Mouse (Mus musculus): ENCODE results near the gene S100a8. TPM values are rescaled to one million over a fixed set of nuclear protein-coding genes. Genes with fewer than 3 reads are reported as not detected.

Gene S100a8
- 4.8 and 5.3 TPM in 2 replicates for polyA plus RNA-seq (2014; fragmentation: Nextera tagmentation; extraction: Ambion mirVana)

GRCm38 (mm10) chr3:90668846-90669245 lies at the start of gene S100a8:
TSS of gene S100a8 (plus strand) at chr3:90668978.
- Histone ChIP-seq H3K9me3 (ENCODE audit: control insufficient read depth, low read length) (no peaks in the 10 kb centered on the region), H3K4me1 (ENCODE audit: control insufficient read depth, insufficient read depth, low read length) (no peaks in the 10 kb centered on the region), H3K4me2 (ENCODE audit: low read depth) (no peak within 1 kb of the TSS), H3K36me3 (ENCODE audit: control insufficient read depth, insufficient read depth, low read length) (no peaks in the 10 kb centered on the region), H3K27me3 (ENCODE audit: control insufficient read depth, insufficient read depth, low read length) (no peaks in the 10 kb centered on the region), H3K9ac (ENCODE audit: low read length) (no peak within 1 kb of the TSS), H3K4me3 (ENCODE audit: low read depth, low read length) (no peak within 1 kb of the TSS), H3K27ac (ENCODE audit: low read depth, low read length) (no peak within 1 kb of the TSS)
- no peak for ATAC-seq (ENCODE audit: insufficient read depth, low FRiP score, low TSS enrichment)
- DNase-seq (ENCODE audit: low spot score), result no peak
- WGBS, result 84% methylated on average over 8 of the region's 8 CpGs

- Histone ChIP-seq H3K36me3 (ENCODE audit: control insufficient read depth, insufficient read depth, low read length) (no peaks in the 10 kb centered on the region), H3K9ac (ENCODE audit: low read length) (no peak overlapping the region), H3K4me2 (ENCODE audit: low read depth) (no peak overlapping the region), H3K4me1 (ENCODE audit: control insufficient read depth, insufficient read depth, low read length) (peaks cover 6% of the 10 kb centered on the region), H3K27ac (ENCODE audit: low read depth, low read length) (no peak overlapping the region), H3K27me3 (ENCODE audit: control insufficient read depth, insufficient read depth, low read length) (no peaks in the 10 kb centered on the region), H3K9me3 (ENCODE audit: control insufficient read depth, low read length) (no peaks in the 10 kb centered on the region), H3K4me3 (ENCODE audit: low read depth, low read length) (no peak overlapping the region)
- WGBS, result 61% methylated on average over 7 of the region's 7 CpGs
- ATAC-seq (ENCODE audit: insufficient read depth, low FRiP score, low TSS enrichment) (no peak), DNase-seq (ENCODE audit: low spot score) (no peak)
Observed at GRCm38 (mm10) chr3:90621552-90621951, 47.2 kb upstream of the S100a8 start.

GRCm38 (mm10) chr3:90623435-90624071 lies 45.2 kb upstream of the S100a8 start:
- no peak overlapping the region for H3K4me3 ChIP-seq (ENCODE audit: low read depth, low read length)
- H3K4me2 ChIP-seq (ENCODE audit: low read depth), result no peak overlapping the region
- no peak overlapping the region for H3K9ac ChIP-seq (ENCODE audit: low read length)
- H3K27ac ChIP-seq (ENCODE audit: low read depth, low read length), result no peak overlapping the region
- no peaks in the 10 kb centered on the region for H3K9me3 ChIP-seq (ENCODE audit: control insufficient read depth, low read length)
- peaks cover 6% of the 10 kb centered on the region for H3K4me1 ChIP-seq (ENCODE audit: control insufficient read depth, insufficient read depth, low read length)
- 13% methylated on average over 2 of the region's 2 CpGs for WGBS
- peak; percentile 58 for ATAC-seq (ENCODE audit: insufficient read depth, low FRiP score, low TSS enrichment)
- H3K36me3 ChIP-seq (ENCODE audit: control insufficient read depth, insufficient read depth, low read length), result no peaks in the 10 kb centered on the region
- H3K27me3 ChIP-seq (ENCODE audit: control insufficient read depth, insufficient read depth, low read length), result no peaks in the 10 kb centered on the region
- DNase-seq (ENCODE audit: low spot score), result peak; percentile 43

GRCm38 (mm10) chr3:90625496-90625895 lies 43.3 kb upstream of the S100a8 start:
- 75% methylated on average over 5 of the region's 5 CpGs for WGBS
- Histone ChIP-seq H3K9me3 (ENCODE audit: control insufficient read depth, low read length) (no peaks in the 10 kb centered on the region), H3K4me2 (ENCODE audit: low read depth) (no peak overlapping the region), H3K27me3 (ENCODE audit: control insufficient read depth, insufficient read depth, low read length) (no peaks in the 10 kb centered on the region), H3K4me1 (ENCODE audit: control insufficient read depth, insufficient read depth, low read length) (peaks cover 6% of the 10 kb centered on the region), H3K36me3 (ENCODE audit: control insufficient read depth, insufficient read depth, low read length) (no peaks in the 10 kb centered on the region), H3K9ac (ENCODE audit: low read length) (no peak overlapping the region), H3K27ac (ENCODE audit: low read depth, low read length) (no peak overlapping the region), H3K4me3 (ENCODE audit: low read depth, low read length) (no peak overlapping the region)
- DNase-seq (ENCODE audit: low spot score) (no peak), ATAC-seq (ENCODE audit: insufficient read depth, low FRiP score, low TSS enrichment) (no peak)

- Histone ChIP-seq H3K27ac (ENCODE audit: low read depth, low read length) (no peak overlapping the region), H3K9me3 (ENCODE audit: control insufficient read depth, low read length) (no peaks in the 10 kb centered on the region), H3K4me3 (ENCODE audit: low read depth, low read length) (no peak overlapping the region), H3K9ac (ENCODE audit: low read length) (no peak overlapping the region), H3K4me1 (ENCODE audit: control insufficient read depth, insufficient read depth, low read length) (peaks cover 6% of the 10 kb centered on the region), H3K4me2 (ENCODE audit: low read depth) (no peak overlapping the region), H3K36me3 (ENCODE audit: control insufficient read depth, insufficient read depth, low read length) (no peaks in the 10 kb centered on the region), H3K27me3 (ENCODE audit: control insufficient read depth, insufficient read depth, low read length) (no peaks in the 10 kb centered on the region)
- ATAC-seq (ENCODE audit: insufficient read depth, low FRiP score, low TSS enrichment) (no peak), DNase-seq (ENCODE audit: low spot score) (no peak)
- 85% methylated on average over 9 of the region's 9 CpGs for WGBS
Observed at GRCm38 (mm10) chr3:90626266-90627021, 42.3 kb upstream of the S100a8 start.

- WGBS, result 93% methylated on average over 5 of the region's 5 CpGs
- H3K4me2 ChIP-seq (ENCODE audit: low read depth), result no peak overlapping the region
- H3K4me3 ChIP-seq (ENCODE audit: low read depth, low read length), result no peak overlapping the region
- no peak overlapping the region for H3K9ac ChIP-seq (ENCODE audit: low read length)
- H3K27me3 ChIP-seq (ENCODE audit: control insufficient read depth, insufficient read depth, low read length), result no peaks in the 10 kb centered on the region
- H3K27ac ChIP-seq (ENCODE audit: low read depth, low read length), result no peak overlapping the region
- no peaks in the 10 kb centered on the region for H3K36me3 ChIP-seq (ENCODE audit: control insufficient read depth, insufficient read depth, low read length)
- no peaks in the 10 kb centered on the region for H3K9me3 ChIP-seq (ENCODE audit: control insufficient read depth, low read length)
- peaks cover 6% of the 10 kb centered on the region for H3K4me1 ChIP-seq (ENCODE audit: control insufficient read depth, insufficient read depth, low read length)
- no peak for DNase-seq (ENCODE audit: low spot score)
- ATAC-seq (ENCODE audit: insufficient read depth, low FRiP score, low TSS enrichment), result no peak
Observed at GRCm38 (mm10) chr3:90627366-90627765, 41.4 kb upstream of the S100a8 start.

GRCm38 (mm10) chr3:90627807-90628206 lies 41.0 kb upstream of the S100a8 start:
- no peak overlapping the region for H3K4me2 ChIP-seq (ENCODE audit: low read depth)
- no peak overlapping the region for H3K9ac ChIP-seq (ENCODE audit: low read length)
- no peak overlapping the region for H3K4me3 ChIP-seq (ENCODE audit: low read depth, low read length)
- DNase-seq (ENCODE audit: low spot score), result no peak
- H3K9me3 ChIP-seq (ENCODE audit: control insufficient read depth, low read length), result no peaks in the 10 kb centered on the region
- H3K4me1 ChIP-seq (ENCODE audit: control insufficient read depth, insufficient read depth, low read length), result peaks cover 6% of the 10 kb centered on the region
- no peak for ATAC-seq (ENCODE audit: insufficient read depth, low FRiP score, low TSS enrichment)
- H3K36me3 ChIP-seq (ENCODE audit: control insufficient read depth, insufficient read depth, low read length), result no peaks in the 10 kb centered on the region
- 61% methylated on average over 4 of the region's 4 CpGs for WGBS
- no peak overlapping the region for H3K27ac ChIP-seq (ENCODE audit: low read depth, low read length)
- no peaks in the 10 kb centered on the region for H3K27me3 ChIP-seq (ENCODE audit: control insufficient read depth, insufficient read depth, low read length)

- Histone ChIP-seq H3K4me2 (ENCODE audit: low read depth) (no peak overlapping the region), H3K9ac (ENCODE audit: low read length) (no peak overlapping the region), H3K36me3 (ENCODE audit: control insufficient read depth, insufficient read depth, low read length) (no peaks in the 10 kb centered on the region), H3K4me3 (ENCODE audit: low read depth, low read length) (no peak overlapping the region), H3K9me3 (ENCODE audit: control insufficient read depth, low read length) (no peaks in the 10 kb centered on the region), H3K27ac (ENCODE audit: low read depth, low read length) (no peak overlapping the region), H3K4me1 (ENCODE audit: control insufficient read depth, insufficient read depth, low read length) (no peaks in the 10 kb centered on the region), H3K27me3 (ENCODE audit: control insufficient read depth, insufficient read depth, low read length) (no peaks in the 10 kb centered on the region)
- WGBS, result 87% methylated on average over 2 of the region's 2 CpGs
- DNase-seq (ENCODE audit: low spot score), result no peak
- ATAC-seq (ENCODE audit: insufficient read depth, low FRiP score, low TSS enrichment), result no peak
Observed at GRCm38 (mm10) chr3:90629298-90629697, 39.5 kb upstream of the S100a8 start.

- Histone ChIP-seq H3K9me3 (ENCODE audit: control insufficient read depth, low read length) (no peaks in the 10 kb centered on the region), H3K4me2 (ENCODE audit: low read depth) (no peak overlapping the region), H3K9ac (ENCODE audit: low read length) (no peak overlapping the region), H3K4me1 (ENCODE audit: control insufficient read depth, insufficient read depth, low read length) (no peaks in the 10 kb centered on the region), H3K4me3 (ENCODE audit: low read depth, low read length) (no peak overlapping the region), H3K36me3 (ENCODE audit: control insufficient read depth, insufficient read depth, low read length) (no peaks in the 10 kb centered on the region), H3K27me3 (ENCODE audit: control insufficient read depth, insufficient read depth, low read length) (no peaks in the 10 kb centered on the region), H3K27ac (ENCODE audit: low read depth, low read length) (no peak overlapping the region)
- 80% methylated on average over 2 of the region's 2 CpGs for WGBS
- DNase-seq (ENCODE audit: low spot score) (no peak), ATAC-seq (ENCODE audit: insufficient read depth, low FRiP score, low TSS enrichment) (no peak)
Observed at GRCm38 (mm10) chr3:90631984-90632383, 36.8 kb upstream of the S100a8 start.
